Mouse (Mus musculus): ENCODE data around the gene Me3. TPM values are rescaled to one million over a fixed set of nuclear protein-coding genes. Genes with fewer than 3 reads are reported as not detected.

Gene Me3
- total RNA-seq, 2 experiments from 2014 or later, result 82.6 to 89.8 TPM

DNA sequence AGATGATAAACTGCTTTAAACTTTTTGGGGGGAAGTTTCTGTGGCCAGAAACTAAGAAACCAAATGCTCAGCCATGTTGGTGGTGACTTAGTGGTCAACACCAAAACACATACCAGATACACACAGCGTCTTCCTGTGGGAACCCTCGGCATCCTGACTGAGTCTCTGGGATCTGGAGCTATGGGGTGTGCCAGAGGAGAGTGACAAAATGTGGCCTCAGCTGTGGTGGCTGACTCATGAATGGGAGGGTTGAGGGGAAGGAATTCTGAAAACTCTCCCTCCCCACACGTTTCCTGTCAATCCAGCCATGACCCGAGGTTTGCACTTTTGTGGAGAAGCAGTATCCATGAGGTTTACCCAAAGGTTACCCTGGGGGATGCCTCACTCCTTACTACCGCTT, 32.0 kb downstream of the Me3 start:
- DNase-seq (ENCODE audit: low spot score in 2 of 2), result no peak

GRCm38 (mm10) chr7:89666361-89666760, 34.2 kb downstream of the Me3 start:
- DNase-seq (ENCODE audit: low spot score in 2 of 2), result no peak

- DNase-seq (ENCODE audit: low spot score in 2 of 2), result no peak
Observed at GRCm38 (mm10) chr7:89667570-89667969, 35.4 kb downstream of the Me3 start.

DNA sequence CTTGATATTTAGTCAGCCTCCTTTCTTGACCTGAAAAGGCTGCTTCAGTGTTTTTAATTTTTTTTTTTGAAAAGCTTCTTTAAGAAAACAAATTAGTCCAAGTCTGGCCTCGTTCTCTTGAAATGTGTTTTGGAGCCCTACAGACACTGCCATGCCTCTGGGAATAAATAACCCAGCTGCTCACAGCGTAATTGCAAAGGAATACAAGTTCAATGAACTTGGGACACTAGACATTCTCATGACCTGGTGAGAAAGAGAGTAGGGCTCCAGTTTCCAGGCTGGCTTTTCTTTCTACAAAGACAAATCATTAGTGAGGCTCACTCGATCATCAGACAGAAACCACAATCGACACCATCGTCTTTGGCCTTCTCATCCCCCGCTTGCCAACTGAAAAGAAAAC, 37.3 kb downstream of the Me3 start:
- no peak for DNase-seq (ENCODE audit: low spot score in 2 of 2)

DNA sequence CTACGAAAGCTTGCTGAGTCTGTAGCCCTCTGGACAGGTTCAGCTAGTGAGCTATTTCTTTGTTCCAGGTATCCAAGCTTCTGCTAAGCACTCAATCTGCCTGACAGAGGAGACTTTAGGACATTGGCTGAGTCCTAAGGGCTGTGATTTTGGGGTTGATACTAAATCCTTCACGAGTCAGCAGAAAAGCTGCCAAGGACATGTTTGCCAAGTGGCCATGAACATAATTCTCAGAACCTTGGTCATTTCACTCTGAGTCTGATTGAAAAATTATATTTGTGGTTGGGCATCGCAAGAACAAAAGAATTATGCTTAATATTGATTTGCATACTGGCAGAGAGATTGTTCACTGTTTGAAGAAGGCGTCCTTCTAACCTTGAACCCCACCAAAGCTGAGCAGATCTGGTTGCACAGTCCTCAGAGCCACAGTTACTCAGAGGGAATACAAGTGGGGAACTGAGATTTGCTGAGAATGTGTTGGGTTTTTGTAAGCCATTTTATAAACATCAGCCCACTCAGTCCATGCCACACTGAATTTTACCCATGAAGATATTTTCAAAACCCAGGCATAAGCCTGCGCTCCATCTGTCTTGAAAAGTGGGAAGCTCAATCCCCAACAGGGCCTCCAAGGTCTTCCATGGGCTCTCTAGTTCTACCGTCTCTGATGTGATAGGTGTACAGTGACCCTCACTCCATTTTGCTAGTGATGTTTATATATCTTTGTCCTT, 39.1 kb downstream of the Me3 start:
- DNase-seq (ENCODE audit: low spot score in 2 of 2), result no peak

DNA sequence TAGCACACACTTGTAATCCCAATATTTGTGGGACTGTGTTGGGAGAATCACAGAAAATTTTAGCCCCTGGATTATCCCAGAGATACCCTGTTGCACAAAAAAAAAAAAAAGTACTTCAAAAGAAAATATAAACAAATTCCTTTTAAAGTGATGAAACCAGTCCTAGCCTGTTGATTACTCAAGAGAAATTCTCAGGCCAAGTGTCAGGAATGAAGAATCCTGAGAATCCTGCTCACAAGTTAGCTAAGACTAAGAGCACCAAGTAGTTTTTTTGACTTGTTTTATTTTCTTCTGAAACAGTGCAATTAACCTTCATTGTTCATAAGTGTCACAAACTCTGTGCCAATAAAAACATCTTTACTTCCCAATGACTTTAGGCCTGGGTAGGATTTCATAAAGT, 44.0 kb downstream of the Me3 start:
- no peak for DNase-seq (ENCODE audit: low spot score in 2 of 2)

GRCm38 (mm10) chr7:89677850-89678249, 45.7 kb downstream of the Me3 start:
- peak in 1 of 2 experiments; percentile 61 for DNase-seq (ENCODE audit: low spot score in 2 of 2)

DNA sequence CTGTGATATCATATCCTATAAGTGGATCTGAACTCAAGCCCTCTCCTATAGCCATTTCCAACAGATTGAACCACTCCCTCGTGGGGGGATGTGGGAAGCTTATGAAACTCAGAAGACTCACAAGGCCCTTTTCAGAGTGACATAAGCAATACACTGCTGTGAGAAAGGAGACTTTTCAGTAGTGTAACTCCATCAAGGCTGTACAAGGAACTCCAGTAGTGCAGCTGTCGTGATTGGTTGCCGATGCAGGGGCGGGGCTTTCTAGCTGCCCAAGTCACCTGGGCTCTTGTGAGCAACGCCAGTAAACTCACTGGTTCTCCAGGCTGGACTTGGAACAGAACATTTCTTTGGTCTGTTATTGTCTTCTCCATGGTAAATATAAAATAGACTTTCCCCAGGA, 46.5 kb downstream of the Me3 start:
- no peak for DNase-seq (ENCODE audit: low spot score in 2 of 2)

GRCm38 (mm10) chr7:89679139-89679538, 46.9 kb downstream of the Me3 start:
- no peak for DNase-seq (ENCODE audit: low spot score in 2 of 2)

GRCm38 (mm10) chr7:89679621-89680140, 47.5 kb downstream of the Me3 start:
- DNase-seq (ENCODE audit: low spot score in 2 of 2), result no peak

GRCm38 (mm10) chr7:89680891-89681290, 48.7 kb downstream of the Me3 start:
- DNase-seq (ENCODE audit: low spot score in 2 of 2), result no peak

DNA sequence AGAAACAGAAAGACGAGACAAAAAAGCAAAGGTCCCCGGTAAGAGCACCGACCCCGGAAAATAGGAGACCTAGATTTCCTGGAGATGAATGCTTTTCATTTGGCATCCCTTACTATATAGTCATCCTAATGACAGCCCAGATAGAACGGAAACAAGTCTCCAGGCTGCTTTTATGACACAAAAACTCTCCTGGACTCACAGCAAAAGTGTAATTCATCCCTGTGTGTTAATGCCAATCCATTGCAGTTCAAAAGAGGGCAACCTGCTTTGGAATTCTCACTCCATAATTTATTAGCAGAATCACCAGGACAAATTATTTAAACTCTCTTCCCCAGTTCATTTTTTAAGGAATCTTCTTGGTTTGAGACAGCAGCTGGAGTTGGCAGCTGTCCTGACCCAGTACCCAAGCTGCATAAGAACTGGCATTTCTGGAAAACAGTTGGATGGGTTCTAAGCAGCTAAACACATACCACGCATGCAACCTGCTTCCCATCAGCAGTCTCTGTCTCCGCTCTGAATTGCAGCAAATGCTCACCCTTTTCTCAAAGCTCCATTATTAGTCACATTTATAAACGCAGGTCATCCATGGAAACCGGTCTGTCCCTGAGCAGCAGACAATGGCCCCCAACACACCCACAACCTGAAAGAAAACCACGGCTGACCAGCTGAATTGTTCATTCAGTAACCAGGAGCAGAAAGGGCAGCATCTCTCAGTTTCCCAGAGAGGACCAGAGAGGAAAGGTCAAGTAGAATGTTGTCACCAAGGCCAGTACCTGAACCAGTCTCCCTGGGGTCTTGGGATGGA, 49.7 kb downstream of the Me3 start:
- DNase-seq (ENCODE audit: low spot score in 2 of 2), result peak in 1 of 2 experiments; percentile 67

- DNase-seq (ENCODE audit: low spot score in 2 of 2), result no peak
Observed at GRCm38 (mm10) chr7:89698186-89698585, 66.0 kb downstream of the Me3 start.

DNA sequence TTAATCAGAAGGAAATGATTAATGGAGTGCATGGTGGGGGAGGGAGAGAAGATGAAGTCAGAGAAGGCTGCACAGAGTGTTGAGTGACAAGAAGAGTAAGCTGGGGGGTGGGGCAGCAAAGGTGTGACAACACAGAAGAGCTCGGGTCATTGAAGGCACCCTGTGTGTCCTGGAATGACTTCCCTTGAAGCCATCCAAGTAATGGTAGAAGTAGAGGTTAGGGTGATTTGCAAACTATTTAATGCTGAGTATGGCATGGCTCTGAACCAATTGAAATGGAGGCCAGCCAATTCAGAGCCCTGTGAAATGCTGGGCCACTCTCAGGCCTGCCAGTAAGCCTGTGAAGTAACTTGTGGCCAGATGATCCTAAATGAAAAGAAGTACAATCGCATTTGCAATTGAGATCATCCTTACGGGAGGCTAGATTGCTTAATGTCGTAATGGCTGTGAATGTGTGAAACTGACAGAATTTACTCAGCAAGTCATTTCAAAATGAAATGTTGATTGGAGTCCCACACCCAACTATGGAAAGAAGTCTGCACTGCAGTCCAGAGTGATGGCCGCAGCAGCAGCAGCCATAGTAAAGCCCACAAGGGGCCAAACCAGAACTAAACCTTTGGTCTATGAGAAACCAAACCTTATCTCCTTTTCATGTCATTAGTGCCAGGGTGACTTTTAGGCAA, 67.6 kb downstream of the Me3 start:
- no peak for DNase-seq (ENCODE audit: low spot score in 2 of 2)

- no peak for DNase-seq (ENCODE audit: low spot score in 2 of 2)
Observed at GRCm38 (mm10) chr7:89700511-89700910, 68.3 kb downstream of the Me3 start.

- DNase-seq (ENCODE audit: low spot score in 2 of 2), result no peak
Observed at GRCm38 (mm10) chr7:89710776-89711175, 78.6 kb downstream of the Me3 start.

- DNase-seq (ENCODE audit: low spot score in 2 of 2), result no peak
Observed at GRCm38 (mm10) chr7:89713059-89713458, 80.9 kb downstream of the Me3 start.

DNA sequence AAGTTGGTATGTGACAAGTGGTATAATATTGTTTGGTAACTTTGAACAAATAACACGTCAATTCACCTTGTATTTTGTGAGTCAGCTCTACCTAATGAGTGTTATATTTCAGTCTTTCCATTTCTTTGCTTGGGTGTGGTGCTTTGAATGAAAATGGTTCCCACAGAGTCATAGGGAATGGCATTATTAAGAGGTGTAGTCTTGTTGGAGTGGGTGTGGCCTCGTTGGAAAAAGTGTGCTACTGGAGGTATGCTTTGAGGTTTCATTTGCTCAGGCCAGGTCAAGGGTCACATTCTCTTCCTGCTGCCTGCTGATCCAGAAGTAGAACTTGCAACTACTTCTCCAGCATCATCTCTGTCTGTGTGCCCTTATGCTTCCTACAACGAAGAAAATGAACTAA, 84.0 kb downstream of the Me3 start:
- no peak for DNase-seq (ENCODE audit: low spot score in 2 of 2)

DNA sequence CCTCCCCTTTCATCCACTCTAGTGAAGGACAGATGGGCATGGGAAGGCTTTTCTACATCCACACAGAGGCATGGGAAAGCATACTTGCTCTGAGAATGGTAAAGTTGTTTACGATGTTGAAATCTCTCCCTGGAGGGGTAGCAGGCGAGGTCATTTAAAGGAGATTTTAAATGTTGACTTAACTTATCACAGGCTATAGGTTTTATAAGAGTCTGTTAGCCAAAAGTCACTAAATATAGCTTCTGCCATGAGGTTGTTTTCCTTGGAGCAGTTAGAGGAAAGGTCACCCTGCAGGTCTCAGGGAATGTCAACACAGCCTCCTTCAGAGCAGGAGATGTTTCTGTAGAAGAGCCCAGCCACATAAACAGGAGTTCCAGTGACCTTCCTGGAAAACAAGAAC, 85.3 kb downstream of the Me3 start:
- DNase-seq (ENCODE audit: low spot score in 2 of 2), result no peak

DNA sequence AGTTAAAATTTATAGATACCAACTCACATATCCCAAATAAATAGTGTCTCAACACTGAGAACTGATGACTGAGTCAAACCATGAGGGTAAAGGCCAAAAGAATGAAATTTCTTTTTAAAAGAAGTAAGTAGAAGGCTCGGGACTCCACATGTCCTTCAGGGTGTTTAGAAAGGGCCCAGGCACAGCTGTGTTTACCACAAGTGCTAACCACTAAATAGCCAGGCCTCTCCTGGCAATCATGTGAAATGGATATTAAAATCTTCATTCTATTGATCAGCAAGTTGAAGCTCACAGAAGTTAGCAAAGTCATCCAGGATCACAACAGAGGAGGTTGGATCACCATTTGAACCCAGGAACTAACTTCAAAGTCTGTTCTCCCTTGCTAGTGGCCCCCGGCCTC, 86.1 kb downstream of the Me3 start:
- no peak for DNase-seq (ENCODE audit: low spot score in 2 of 2)

GRCm38 (mm10) chr7:89720256-89720655, 88.1 kb downstream of the Me3 start:
- no peak for DNase-seq (ENCODE audit: low spot score in 2 of 2)

DNA sequence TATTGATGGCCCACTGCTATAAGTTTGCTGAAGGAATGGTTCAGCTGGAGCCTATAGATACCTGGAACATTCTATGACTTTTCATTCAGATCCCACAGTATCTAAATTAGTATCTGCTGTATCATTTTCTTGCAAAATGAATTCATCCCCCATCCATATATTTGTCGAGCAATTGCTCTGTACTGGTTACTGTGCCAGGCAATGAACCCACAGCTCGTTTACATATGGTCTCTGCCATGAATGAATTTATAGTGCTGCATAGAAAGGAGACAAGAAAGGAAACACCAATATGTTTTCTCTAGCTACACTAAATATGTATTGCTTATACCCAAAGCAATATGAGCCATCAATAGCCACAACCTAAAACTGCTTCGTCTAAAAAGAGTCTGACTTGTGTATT, 94.5 kb downstream of the Me3 start:
- DNase-seq (ENCODE audit: low spot score in 2 of 2), result no peak
